Mouse (Mus musculus) ovary, adult 18-20 months (tissue): Measurements from ENCODE around the gene Enpp5.

Source experiments
- DNase-seq: peaks from one replicate; pipeline ENCODE4 v3.0.0; 2022; ENCODE audit warnings: low spot score, mixed read lengths

Enpp5 gene

DNA sequence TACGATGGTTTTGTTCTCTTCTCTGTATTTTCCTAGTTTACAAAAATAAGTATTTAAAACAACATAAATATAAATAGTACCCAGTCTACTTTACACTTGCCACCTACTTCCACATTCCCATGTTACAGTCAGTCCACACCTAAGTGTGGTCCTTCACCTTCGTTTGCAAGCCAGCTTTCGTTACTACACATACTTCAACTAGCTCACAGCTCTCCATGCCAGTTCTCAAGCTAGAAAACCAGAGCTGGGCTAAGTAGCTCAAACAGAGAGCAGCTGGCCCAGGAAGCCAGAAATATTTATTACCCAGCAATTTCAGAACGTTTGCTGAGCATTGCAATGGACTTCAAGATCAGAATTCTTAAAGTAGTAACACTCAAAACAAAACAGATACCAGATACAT is 21.9 kb downstream of the Enpp5 start:
- DNase-seq = no peak

DNA sequence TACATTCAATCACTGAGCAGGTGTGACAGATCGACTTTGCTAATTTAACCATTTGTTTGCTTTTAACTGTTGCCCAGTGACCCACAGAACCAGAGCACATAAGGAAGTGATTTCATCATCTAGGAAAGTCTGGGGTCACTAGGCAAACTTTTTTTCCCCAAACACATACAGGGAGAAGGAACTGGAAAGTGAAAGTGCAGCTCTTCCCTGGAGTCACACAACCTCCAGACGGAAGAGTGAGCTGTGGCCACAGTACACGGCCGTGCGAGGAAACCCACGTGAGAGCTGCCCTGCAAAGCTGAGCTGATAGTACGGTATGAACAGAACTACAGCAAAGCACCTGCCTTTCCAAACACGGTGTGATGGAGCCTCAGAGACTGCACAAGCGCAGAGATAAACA is 22.3 kb downstream of the Enpp5 start:
- DNase-seq = no peak

DNA sequence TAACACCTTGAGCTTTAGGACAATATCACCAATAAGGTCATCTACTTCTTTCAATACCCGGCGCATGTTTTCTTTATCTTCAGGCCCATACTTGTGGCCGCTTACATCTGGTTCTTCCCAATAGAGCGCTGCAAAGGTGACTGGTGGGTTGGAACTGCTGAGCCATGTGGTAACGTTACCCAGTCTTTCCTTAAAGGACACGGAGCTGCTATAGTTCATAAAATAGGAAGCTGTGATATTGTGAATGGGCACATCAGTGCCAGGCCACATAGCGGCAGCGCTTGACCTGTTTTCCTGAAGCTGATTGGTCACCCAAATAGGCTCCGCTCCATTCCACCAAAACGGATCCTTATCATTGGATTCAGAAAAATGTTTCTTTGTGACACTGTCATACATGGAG is 23.3 kb downstream of the Enpp5 start:
- DNase-seq = no peak

DNA sequence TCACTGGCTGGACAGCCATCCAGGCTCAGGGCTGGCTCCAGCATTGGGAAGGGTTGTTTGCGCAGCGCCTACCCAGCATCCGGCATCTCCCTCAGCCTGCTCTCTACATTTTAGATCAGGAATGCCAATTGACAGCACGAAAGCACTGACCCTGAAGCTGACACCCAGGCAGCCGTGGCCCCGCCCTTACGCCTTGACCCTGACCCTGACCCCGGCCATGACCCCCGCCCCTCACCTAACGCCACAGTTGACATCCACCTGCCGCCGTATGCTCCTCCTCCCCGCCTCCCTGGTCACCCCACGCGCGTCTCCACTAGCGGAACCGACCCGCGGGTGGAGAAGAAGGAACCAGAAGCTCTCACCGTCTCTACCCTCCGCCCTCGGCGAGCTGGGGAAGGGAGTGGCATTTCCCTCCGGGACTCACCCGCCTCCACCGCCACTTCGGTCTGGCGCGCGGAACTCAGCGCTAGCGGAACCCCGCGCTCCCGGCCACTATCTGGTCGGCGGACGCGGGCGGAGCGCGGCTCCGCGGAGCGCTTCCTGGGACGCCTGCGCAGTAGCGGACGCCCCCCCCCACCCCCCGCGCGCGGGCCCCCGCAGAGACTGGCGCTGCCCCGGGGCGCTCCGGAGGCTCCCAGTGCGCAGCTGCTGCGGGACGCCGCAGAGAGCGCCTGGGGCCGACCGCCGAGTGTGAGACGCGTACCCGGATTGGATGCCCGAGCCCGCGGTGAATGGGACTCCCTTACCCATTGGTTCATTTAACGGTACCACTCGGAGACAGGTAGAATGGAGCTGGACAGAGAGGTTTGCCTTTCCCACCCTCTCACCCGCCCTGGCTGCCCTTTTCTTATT is 26.9 kb downstream of the Enpp5 start, which contains the start of gene Enpp4:
TSS of gene Enpp4 (minus strand) at position 523 of the 852 bp plus-strand sequence.
- peak; percentile 86 for DNase-seq

DNA sequence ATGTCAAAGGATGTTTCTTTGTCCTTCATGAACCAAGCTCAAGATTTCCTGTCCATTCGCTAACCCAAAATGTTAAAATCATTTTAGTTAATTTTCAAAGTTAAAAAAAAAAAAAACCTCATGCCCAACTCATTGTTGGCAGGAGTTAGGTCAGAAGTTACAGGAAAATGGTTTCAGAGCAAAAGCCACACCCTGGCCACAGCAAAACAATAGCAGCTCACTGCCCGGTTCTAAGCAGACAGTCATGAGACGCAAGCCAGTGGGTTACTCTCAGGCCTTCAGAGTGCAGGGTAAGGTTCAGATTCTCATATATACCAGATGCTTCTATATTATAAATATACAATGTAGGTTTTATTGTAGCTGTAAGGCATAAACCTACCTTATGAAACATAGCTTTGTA is 29.7 kb downstream of the Enpp5 start:
- no peak for DNase-seq

DNA sequence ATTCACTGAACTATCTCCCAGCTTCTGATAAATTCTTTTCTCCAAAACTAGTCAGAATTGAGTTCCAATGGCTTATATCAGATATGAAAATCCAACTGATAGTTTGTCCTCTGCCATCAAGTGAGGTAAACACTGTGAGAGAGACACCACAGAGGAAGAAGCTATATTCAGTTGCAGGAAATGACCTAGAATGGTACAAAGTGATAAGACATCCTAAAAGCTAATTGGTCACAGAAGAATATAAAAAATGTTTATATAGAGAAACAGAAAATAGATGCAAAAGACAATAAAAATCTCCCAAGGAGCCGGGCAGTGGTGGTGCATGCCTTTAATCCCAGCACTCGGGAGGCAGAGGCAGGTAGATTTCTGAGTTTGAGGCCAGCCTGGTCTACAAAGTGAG is 38.0 kb downstream of the Enpp5 start:
- no peak for DNase-seq

DNA sequence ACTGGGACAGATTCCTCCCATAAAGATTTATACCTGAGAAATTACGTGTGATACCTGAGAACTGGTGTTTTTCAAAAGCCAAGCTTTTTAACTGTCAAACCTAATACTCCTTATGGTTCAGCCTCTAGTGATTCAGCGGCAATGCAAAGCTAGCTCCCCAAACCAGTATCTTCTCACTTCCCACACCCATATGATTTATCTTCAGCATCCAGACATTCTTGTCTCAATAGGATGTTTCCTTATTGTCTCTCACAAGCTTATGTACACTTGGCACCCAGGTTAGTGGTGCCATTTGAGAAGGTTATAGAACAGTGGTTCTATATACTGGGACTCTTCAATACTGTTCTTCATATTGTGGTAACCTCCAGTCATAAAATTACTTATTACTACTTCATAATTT is 39.1 kb downstream of the Enpp5 start:
- no peak for DNase-seq

DNA sequence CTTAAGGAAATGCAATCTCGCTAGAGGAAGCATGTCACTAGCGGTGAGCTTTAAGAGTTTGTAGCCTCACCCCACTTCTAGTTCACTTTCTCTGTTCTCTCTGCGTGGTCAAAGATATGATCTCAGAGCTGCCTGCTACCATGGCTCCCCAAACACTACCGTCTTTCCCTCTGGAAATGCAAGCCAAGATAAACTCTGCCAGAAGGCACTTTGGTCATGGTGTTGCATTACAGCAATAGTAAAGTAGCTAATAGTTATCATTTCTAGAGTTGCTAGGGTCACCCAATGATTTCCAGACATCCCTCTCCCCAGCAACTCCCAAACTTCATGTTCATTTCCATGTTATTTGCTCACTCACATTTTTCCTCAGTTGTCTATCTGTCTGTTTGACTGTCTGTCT is 39.6 kb downstream of the Enpp5 start:
- DNase-seq = no peak

DNA sequence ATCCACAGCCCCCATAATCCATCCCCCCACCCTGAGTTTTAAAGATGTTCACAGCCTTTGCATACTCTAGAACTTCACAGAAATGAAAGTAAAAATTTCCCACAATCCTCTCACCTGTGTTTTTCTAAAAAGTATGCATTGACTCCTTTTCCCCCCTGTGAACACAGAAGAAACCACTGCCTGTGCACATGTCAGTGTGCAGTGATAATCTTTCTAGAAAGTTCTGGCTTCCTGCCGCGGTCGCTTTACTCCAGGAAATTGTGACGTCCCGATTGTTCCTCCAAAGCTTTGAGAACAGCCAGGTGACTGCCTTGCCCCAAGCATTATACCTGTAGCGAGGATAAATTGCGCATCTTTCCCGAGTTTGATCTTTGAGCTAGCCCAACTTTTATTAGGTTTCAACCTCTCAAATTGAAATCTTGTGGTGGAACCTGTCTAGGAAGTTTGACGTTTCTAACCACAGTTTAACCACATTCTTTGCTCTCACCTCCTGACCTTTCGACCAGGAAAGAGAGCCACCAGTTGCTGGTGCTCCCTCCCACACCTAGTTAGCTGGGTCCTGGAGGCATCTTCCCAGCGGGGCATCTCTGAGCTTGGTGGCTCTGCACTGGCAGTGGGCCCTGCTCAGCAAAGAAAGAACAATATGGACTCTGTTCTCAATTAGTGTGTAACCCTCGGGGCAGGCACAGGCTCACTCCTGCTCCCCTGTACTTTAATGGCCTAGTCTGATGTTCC is 42.9 kb downstream of the Enpp5 start:
- no peak for DNase-seq

DNA sequence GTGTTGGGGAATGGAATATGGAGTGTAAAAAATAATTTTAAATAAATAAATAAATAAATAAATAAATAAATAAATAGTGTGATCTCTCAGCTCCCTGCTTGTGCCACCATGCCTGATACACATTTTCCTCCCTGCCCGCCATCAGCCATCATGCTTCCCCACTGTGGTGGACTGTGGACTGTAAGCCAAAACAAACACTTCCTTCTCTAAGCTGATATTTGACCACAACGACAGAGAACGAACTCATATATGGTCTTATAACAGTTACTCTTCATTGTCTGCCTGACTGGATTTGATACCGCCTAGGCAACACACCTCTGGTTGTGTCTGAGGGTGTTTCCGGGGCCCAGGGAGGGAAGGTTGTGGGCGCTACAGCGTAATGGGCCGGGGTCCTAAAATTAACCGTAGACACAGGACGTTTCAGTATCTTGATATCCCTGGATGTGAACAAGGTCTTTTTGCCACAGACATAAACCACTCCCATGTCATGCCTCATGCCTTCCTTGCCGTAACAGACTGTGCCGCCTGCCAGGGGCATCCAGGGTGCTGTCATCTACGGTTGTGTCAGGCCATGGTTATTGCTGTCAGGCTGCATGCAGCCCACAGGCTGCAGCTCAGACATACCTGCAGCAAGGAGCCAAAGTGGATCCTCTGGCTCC is 50.6 kb downstream of the Enpp5 start:
- DNase-seq = no peak

DNA sequence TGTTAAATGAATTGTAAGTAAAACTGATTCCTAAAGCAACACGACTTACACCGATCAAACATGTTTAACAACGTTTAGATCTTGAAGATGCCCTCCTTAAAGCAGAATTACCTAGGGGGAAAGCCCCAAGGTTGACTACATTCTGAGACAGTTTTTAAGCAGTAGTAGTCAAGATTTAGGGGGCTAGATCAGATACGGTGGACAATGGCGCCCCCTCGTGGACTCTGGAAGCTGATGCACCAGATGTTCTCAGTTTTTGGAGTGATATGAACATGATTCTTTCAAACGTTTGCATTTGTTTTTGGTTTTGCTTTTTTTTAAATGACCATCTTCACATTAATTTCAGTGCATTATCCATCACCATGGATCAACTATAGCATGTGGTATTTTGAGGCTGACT is 51.8 kb downstream of the Enpp5 start:
- peak; percentile 11 for DNase-seq

DNA sequence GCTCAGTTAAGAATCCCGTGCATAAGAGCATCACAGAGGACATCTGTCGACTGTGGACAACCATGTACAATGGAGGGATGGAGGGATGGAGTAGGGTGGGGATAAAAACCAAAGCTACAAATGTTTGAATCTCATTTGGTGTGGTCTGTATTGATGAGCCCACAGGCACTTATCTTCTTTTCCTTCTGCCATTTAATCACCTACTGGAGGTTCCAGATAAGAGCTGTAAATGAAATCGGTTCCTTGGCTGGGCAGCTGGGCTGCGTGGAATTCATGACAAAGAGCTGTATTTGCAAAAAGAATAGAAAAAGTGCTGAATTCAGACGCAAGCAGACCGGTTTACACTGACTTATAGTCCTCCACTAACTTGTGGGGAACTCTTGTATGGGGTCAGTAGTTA is 55.5 kb downstream of the Enpp5 start:
- no peak for DNase-seq

DNA sequence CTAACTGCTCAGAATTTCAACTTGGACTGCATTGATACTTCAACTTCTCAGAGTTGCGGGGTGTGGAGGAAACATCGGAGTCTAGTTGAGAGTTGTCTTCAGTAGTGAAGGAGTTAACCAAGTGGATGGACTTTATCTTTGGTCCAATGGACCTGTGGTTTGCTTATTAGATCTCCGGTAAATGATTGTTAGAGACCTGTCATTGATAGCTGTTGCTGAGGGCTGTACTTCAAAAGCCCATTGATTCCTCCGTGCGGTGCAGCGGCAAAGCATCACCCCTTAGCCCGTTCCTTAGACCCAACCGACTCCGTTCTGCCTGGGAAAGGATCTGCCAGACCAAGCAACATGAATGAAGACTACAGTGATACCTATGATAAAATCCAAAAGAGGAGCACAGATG is 55.9 kb downstream of the Enpp5 start:
- no peak for DNase-seq

DNA sequence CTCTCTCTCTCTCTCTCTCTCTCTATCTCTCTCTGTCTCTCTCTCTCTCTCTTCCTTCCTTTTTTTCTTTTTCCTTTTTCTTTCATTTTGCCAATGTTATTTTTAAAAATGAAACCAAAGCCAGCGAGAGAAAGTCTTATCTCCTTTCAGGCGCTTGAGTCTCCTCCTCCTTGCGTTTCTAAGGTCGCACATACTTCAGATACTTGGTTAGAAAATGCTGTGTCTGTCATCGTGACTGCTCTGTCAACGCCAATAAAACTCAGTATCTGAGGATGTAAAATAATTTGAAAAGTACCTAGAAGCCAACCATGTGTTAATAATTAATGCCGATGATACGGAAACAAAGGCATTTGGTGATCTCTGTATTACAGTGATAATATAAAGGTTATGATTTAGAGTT is 57.4 kb downstream of the Enpp5 start:
- no peak for DNase-seq
